Mouse (Mus musculus) liver, adult 2 months (tissue): ENCODE results near the gene Cmip.

Source experiments
- CTCF ChIP-seq: fragments of 200-500 bp; IDR thresholded peaks from 2 replicates; pipeline ENCODE4 v1.5.1; 2011; ENCODE audit warnings: low read depth, low read length, control low read depth
- POLR2A ChIP-seq: fragments of 200-500 bp; IDR thresholded peaks from 2 replicates; pipeline ENCODE4 v1.6.1; 2011; ENCODE audit warnings: low read length, control low read depth; ENCODE audit not compliant: insufficient read depth; ENCODE audit errors: extremely low read depth

DNA sequence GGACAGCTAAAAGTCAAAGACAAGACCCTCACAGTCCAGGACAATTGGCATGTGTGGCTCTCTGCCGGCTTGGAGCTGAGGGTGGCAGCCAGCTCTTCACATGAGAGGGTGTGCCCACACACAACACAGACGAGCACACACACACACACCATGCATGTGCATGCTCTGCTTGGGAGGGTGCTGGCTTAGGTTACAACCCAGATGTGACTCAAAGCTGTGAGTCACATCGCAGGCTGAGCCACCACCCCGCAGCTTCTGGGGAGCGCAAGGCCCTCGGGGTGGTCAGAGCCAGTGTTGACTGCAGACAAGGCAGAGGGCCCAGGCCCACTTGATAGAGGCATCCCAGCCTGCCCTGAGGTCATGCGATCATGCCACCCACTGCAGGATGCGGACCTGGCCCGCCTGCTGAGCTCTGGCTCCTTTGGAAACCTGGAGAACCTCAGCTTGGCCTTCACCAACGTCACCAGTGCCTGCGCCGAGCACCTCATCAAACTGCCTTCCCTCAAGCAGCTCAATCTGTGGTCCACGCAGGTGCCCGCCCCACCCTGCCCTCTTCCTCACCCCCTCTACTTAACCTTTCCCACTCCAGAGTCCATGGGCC is 197.8 kb downstream of the Cmip start:
- TF ChIP-seq CTCF (no peak), POLR2A (no peak)
